In the genomic region with DNA sequence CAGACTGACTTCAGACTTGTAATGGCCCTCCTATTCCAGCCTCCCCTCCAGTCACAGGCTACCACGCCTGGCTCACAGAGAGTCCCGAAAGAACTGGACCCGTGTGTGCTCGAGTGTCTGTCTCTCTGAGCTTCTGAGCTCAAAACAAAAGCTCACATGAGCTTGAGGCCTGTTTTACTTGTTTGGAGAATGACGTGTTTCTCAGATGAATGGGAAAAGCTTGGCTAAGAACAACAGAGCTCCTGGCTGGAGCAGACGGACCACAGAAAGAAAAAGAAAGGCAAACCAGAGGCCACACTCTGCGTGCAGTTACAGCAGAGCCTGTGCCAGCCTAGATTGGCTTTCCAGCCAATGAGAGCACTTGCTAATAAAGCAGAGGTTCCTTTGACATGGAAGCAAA, we compare ENCODE assay signal across 9 mouse cellular contexts.
A peak's percentile ranks its signal among the peaks of the same experiment; 100 is the strongest.
DNase-seq lines count a peak whose midpoint lies in the region; ATAC-seq lines count a peak whose summit lies in the region.
"Had no signal": no experiment of that assay in that cellular context is flagged by ENCODE, and none has a peak within 500 bp of the region (broad histone marks: within the 10 kb centered on the region; RNA-seq: fewer than 3 reads in every experiment).

No protein-coding gene starts in this region.

- no peak overlapping the region for H3K9ac ChIP-seq in neural tube, embryonic 11.5 days (ENCODE audit: low read length)
- no peak overlapping the region for H3K9ac ChIP-seq in neural tube, embryonic 15.5 days (replicated peaks)
- H3K9ac ChIP-seq in forebrain, embryonic 13.5 days, result no peak overlapping the region
- no peak overlapping the region for H3K9ac ChIP-seq in hindbrain, embryonic 16.5 days (ENCODE audit: low read depth, low read length)
- no peak overlapping the region for H3K9ac ChIP-seq in stomach, embryonic 16.5 days (ENCODE audit: low read length)
- no peak overlapping the region for H3K9ac ChIP-seq in liver, embryonic 12.5 days
- H3K9ac ChIP-seq: limb, embryonic 15.5 days had no signal

- no peak overlapping the region for H3K4me2 ChIP-seq in neural tube, embryonic 11.5 days (ENCODE audit: low read depth)
- H3K4me2 ChIP-seq in neural tube, embryonic 15.5 days, result no peak overlapping the region
- H3K4me2 ChIP-seq in forebrain, embryonic 13.5 days, result peak overlapping the region; percentile 10; the same call in 1 of the 2 replicates
- H3K4me2 ChIP-seq in hindbrain, embryonic 16.5 days (ENCODE audit: low read length), result no peak overlapping the region
- no peak overlapping the region for H3K4me2 ChIP-seq in stomach, embryonic 16.5 days (ENCODE audit: low read depth, low read length)
- H3K4me2 ChIP-seq in liver, embryonic 12.5 days, result no peak overlapping the region
- H3K4me2 ChIP-seq: limb, embryonic 15.5 days had no signal

- no peaks in the 10 kb centered on the region for H3K27me3 ChIP-seq in neural tube, embryonic 11.5 days (ENCODE audit: control insufficient read depth, insufficient read depth, low read length)
- no peaks in the 10 kb centered on the region for H3K27me3 ChIP-seq in neural tube, embryonic 15.5 days (replicated peaks)
- H3K27me3 ChIP-seq in forebrain, embryonic 13.5 days, result no peaks in the 10 kb centered on the region
- no peaks in the 10 kb centered on the region for H3K27me3 ChIP-seq in hindbrain, embryonic 16.5 days (replicated peaks; ENCODE audit: control insufficient read depth, insufficient read depth, low read length)
- H3K27me3 ChIP-seq in stomach, embryonic 16.5 days (ENCODE audit: control insufficient read depth, insufficient read depth, low read length), result no peaks in the 10 kb centered on the region
- H3K27me3 ChIP-seq in liver, embryonic 12.5 days (replicated peaks), result no peaks in the 10 kb centered on the region
- H3K27me3 ChIP-seq: limb, embryonic 15.5 days had no signal

- H3K4me1 ChIP-seq in neural tube, embryonic 11.5 days (ENCODE audit: control insufficient read depth, insufficient read depth, low read length), result no peaks in the 10 kb centered on the region
- H3K4me1 ChIP-seq in neural tube, embryonic 15.5 days, result peaks cover 3% of the 10 kb centered on the region; the same call in 1 of the 2 replicates
- peaks cover 50% of the 10 kb centered on the region for H3K4me1 ChIP-seq in forebrain, embryonic 13.5 days
- H3K4me1 ChIP-seq in hindbrain, embryonic 16.5 days (ENCODE audit: control insufficient read depth, insufficient read depth, low read depth, low read length), result no peaks in the 10 kb centered on the region; the same call in 1 of the 2 replicates
- no peaks in the 10 kb centered on the region for H3K4me1 ChIP-seq in stomach, embryonic 16.5 days (ENCODE audit: control insufficient read depth, insufficient read depth, low read length)
- no peaks in the 10 kb centered on the region for H3K4me1 ChIP-seq in liver, embryonic 12.5 days
- H3K4me1 ChIP-seq: limb, embryonic 15.5 days had no signal

- no peak overlapping the region for H3K27ac ChIP-seq in neural tube, embryonic 11.5 days (ENCODE audit: low read depth, low read length)
- no peak overlapping the region for H3K27ac ChIP-seq in neural tube, embryonic 15.5 days (replicated peaks)
- H3K27ac ChIP-seq in forebrain, embryonic 13.5 days, result peak overlapping the region; percentile 28
- no peak overlapping the region for H3K27ac ChIP-seq in hindbrain, embryonic 16.5 days (ENCODE audit: low read depth, low read length)
- H3K27ac ChIP-seq in stomach, embryonic 16.5 days (ENCODE audit: low read length), result peak overlapping the region; percentile 43
- no peak overlapping the region for H3K27ac ChIP-seq in liver, embryonic 12.5 days
- H3K27ac ChIP-seq: limb, embryonic 15.5 days had no signal

- H3K36me3 ChIP-seq in neural tube, embryonic 11.5 days (ENCODE audit: control insufficient read depth, insufficient read depth, low read length), result no peaks in the 10 kb centered on the region
- H3K36me3 ChIP-seq in neural tube, embryonic 15.5 days, result no peaks in the 10 kb centered on the region
- 0 out of 2 replicates have a peak, but pooled peaks cover 3% of the 10 kb centered on the region for H3K36me3 ChIP-seq in forebrain, embryonic 13.5 days (ENCODE audit: poor library complexity, severe bottlenecking)
- H3K36me3 ChIP-seq in hindbrain, embryonic 16.5 days (ENCODE audit: control insufficient read depth, insufficient read depth, low read length), result no peaks in the 10 kb centered on the region
- H3K36me3 ChIP-seq in stomach, embryonic 16.5 days (ENCODE audit: control insufficient read depth, insufficient read depth, low read length), result no peaks in the 10 kb centered on the region
- no peaks in the 10 kb centered on the region for H3K36me3 ChIP-seq in liver, embryonic 12.5 days
- H3K36me3 ChIP-seq: limb, embryonic 15.5 days had no signal

- DNase-seq in neural tube, embryonic 11.5 days (ENCODE audit: low spot score), result no peak
- no peak for DNase-seq in layer of hippocampus, adult 11-12 months (ENCODE audit: low spot score)

- no peaks in the 10 kb centered on the region for H3K9me3 ChIP-seq in neural tube, embryonic 11.5 days (ENCODE audit: control insufficient read depth, low read length)
- no peaks in the 10 kb centered on the region for H3K9me3 ChIP-seq in neural tube, embryonic 15.5 days (replicated peaks)
- H3K9me3 ChIP-seq in forebrain, embryonic 13.5 days (replicated peaks), result no peaks in the 10 kb centered on the region
- H3K9me3 ChIP-seq in hindbrain, embryonic 16.5 days (ENCODE audit: control insufficient read depth, low read length), result no peaks in the 10 kb centered on the region
- no peaks in the 10 kb centered on the region for H3K9me3 ChIP-seq in stomach, embryonic 16.5 days (replicated peaks; ENCODE audit: control insufficient read depth, low read length)
- H3K9me3 ChIP-seq in liver, embryonic 12.5 days (replicated peaks), result no peaks in the 10 kb centered on the region
- H3K9me3 ChIP-seq: G1E; limb, embryonic 15.5 days had no signal

- WGBS in neural tube, embryonic 11.5 days, result 56% methylated on average over 7 of the region's 7 CpGs
- 36% methylated on average over 7 of the region's 7 CpGs for WGBS in neural tube, embryonic 15.5 days
- 9% methylated on average over 7 of the region's 7 CpGs for WGBS in forebrain, embryonic 13.5 days
- 28% methylated on average over 7 of the region's 7 CpGs for WGBS in hindbrain, embryonic 16.5 days
- whole genome bisulfite sequencing in stomach, embryonic 16.5 days, result 47% methylated on average over 7 of the region's 7 CpGs
- 77% methylated on average over 7 of the region's 7 CpGs for WGBS in liver, embryonic 12.5 days (ENCODE audit: insufficient replicate concordance)

- no peak overlapping the region for H3K4me3 ChIP-seq in neural tube, embryonic 11.5 days (ENCODE audit: low read depth, low read length)
- H3K4me3 ChIP-seq in neural tube, embryonic 15.5 days (replicated peaks), result no peak overlapping the region
- no peak overlapping the region for H3K4me3 ChIP-seq in forebrain, embryonic 13.5 days
- H3K4me3 ChIP-seq in hindbrain, embryonic 16.5 days (ENCODE audit: low read length), result no peak overlapping the region
- no peak overlapping the region for H3K4me3 ChIP-seq in stomach, embryonic 16.5 days (replicated peaks; ENCODE audit: low read length)
- H3K4me3 ChIP-seq in liver, embryonic 12.5 days, result no peak overlapping the region
- H3K4me3 ChIP-seq: limb, embryonic 15.5 days had no signal

- 0 out of 2 replicates have a peak, but pooled peaks have one; percentile 36 for ATAC-seq in neural tube, embryonic 11.5 days (ENCODE audit: insufficient read depth, low FRiP score, low TSS enrichment)
- no peak for ATAC-seq in neural tube, embryonic 15.5 days (ENCODE audit: low FRiP score)
- ATAC-seq in forebrain, embryonic 13.5 days, result peak; percentile 79
- ATAC-seq in hindbrain, embryonic 16.5 days, result peak; percentile 80
- no peak; the same call in 1 of the 2 replicates for ATAC-seq in stomach, embryonic 16.5 days (ENCODE audit: insufficient read depth, low FRiP score)
- ATAC-seq in liver, embryonic 12.5 days, result no peak

Comparison
In these comparisons a context has a peak if more than half of its experiments do, and no peak if none do; other contexts are left out.
1. ATAC-seq: peak in neural tube, embryonic 11.5 days (single experiment), forebrain, embryonic 13.5 days (single experiment) and hindbrain, embryonic 16.5 days (single experiment); none in neural tube, embryonic 15.5 days (single experiment), stomach, embryonic 16.5 days (single experiment) and liver, embryonic 12.5 days (single experiment).
2. H3K27ac ChIP-seq: peak in forebrain, embryonic 13.5 days (single experiment) and stomach, embryonic 16.5 days (single experiment); none in neural tube, embryonic 11.5 days (single experiment), neural tube, embryonic 15.5 days (single experiment), hindbrain, embryonic 16.5 days (single experiment) and liver, embryonic 12.5 days (single experiment).